Mouse (Mus musculus) hindbrain, postnatal 0 days (tissue): Measurements from ENCODE around the gene Gm21969. TPM values are rescaled to one million over a fixed set of nuclear protein-coding genes. Genes with fewer than 3 reads are reported as not detected.

Experiments used
- ATAC-seq: fragments of 200-750 bp; cut with Nextera tagmentation; 2 replicates; pipeline ENCODE4 v1.8.0; 2017; ENCODE audit warnings: mild to moderate bottlenecking, moderate TSS enrichment, moderate library complexity
- DNase-seq: peaks from one replicate; pipeline ENCODE4 v3.0.0-alpha.2; 2015; ENCODE audit warnings: low spot score
- H3K27ac ChIP-seq: fragments of 300-500 bp; sonication (generic); 2 replicates; pipeline ENCODE4 v1.5.1; 2014; ENCODE audit warnings: mild to moderate bottlenecking
- H3K27me3 ChIP-seq: fragments of 300-500 bp; sonication (generic); 2 replicates; pipeline ENCODE4 v1.6.1; 2014; ENCODE audit warnings: low read length, mixed read lengths; ENCODE audit not compliant: insufficient read depth
- H3K36me3 ChIP-seq: fragments of 300-500 bp; sonication (generic); 2 replicates; pipeline ENCODE4 v1.6.1; 2014; ENCODE audit warnings: low read length, mixed read lengths; ENCODE audit not compliant: insufficient read depth
- H3K4me1 ChIP-seq: fragments of 300-500 bp; sonication (generic); 2 replicates; pipeline ENCODE4 v1.6.1; 2014; ENCODE audit warnings: antibody characterized with exemption, low read length, mixed read lengths; ENCODE audit not compliant: insufficient read depth
- H3K4me2 ChIP-seq: fragments of 300-500 bp; sonication (generic); 2 replicates; pipeline ENCODE4 v1.6.1; 2014; ENCODE audit warnings: low read depth, mild to moderate bottlenecking, low read length, moderate library complexity, mixed read lengths
- H3K4me3 ChIP-seq: fragments of 300-500 bp; sonication (generic); 2 replicates; pipeline ENCODE4 v1.5.1; 2014; ENCODE audit warnings: low read length
- H3K9ac ChIP-seq: fragments of 300-500 bp; sonication (generic); replicated peaks from 2 replicates; pipeline ENCODE4 v1.6.1; 2014; ENCODE audit warnings: mild to moderate bottlenecking, low read length, moderate library complexity, mixed read lengths
- H3K9me3 ChIP-seq: fragments of 300-500 bp; sonication (generic); 2 replicates; pipeline ENCODE4 v1.6.1; 2016; ENCODE audit warnings: low read length, mixed read lengths
- CTCF ChIP-seq: IDR thresholded peaks from 2 replicates; pipeline ENCODE4 v1.5.1; 2016; ENCODE audit warnings: antibody characterized with exemption, control low read depth, low read depth
- WGBS: fragments of 180-500 bp; shearing (Covaris S2); extraction: QIAGEN DNeasy Blood & Tissue Kit; methylation state at CpG from one replicate; pipeline ENCODE4 v1.1.7; 2014; 5-methylcytosine and 5-hydroxymethylcytosine counted together
- microRNA-seq, 2 experiments: library from miRNA; unstranded; fragments of <30 nt; microRNA quantifications; one replicate each; pipeline ENCODE4; 2016
- polyA plus RNA-seq: library from polyadenylated mRNA; unstranded; fragments of >200 nt; fragmentation: Nextera tagmentation; extraction: Ambion mirVana; gene quantifications from 2 replicates; pipeline ENCODE4 v1.2.1, GENCODE M21; 2015
- total RNA-seq: library from RNA; depleted of rRNA; stranded (reverse); fragments of >200 nt; gene quantifications from 2 replicates; pipeline ENCODE4 v1.2.3, GENCODE M21; 2014; rRNA removed

The Gm21969 gene
- total and polyA plus RNA-seq, 2 experiments from 2014 or later, result not detected

- 39% methylated on average over 5 of the region's 5 CpGs for WGBS
- DNase-seq, result no peak
- Histone ChIP-seq H3K36me3 (no peaks in the 10 kb centered on the region), H3K27me3 (no peaks in the 10 kb centered on the region), H3K27ac (no peak overlapping the region), H3K9me3 (no peaks in the 10 kb centered on the region), H3K9ac (no peak overlapping the region), H3K4me1 (peaks cover 5% of the 10 kb centered on the region; the same call in 1 of the 2 replicates), H3K4me2 (no peak overlapping the region), H3K4me3 (no peak overlapping the region)
- no peak for TF ChIP-seq CTCF
- ATAC-seq, result no peak
These were observed 90.3 kb downstream of the Gm21969 start for GRCm38 (mm10) chr4:139693315-139693714.

- no peak for TF ChIP-seq CTCF
- H3K4me3 ChIP-seq, result no peak overlapping the region
- no peaks in the 10 kb centered on the region for H3K36me3 ChIP-seq
- ATAC-seq (no peak), DNase-seq (no peak)
- H3K9me3 ChIP-seq, result no peaks in the 10 kb centered on the region
- no peaks in the 10 kb centered on the region for H3K4me1 ChIP-seq
- H3K9ac ChIP-seq, result 0 out of 2 replicates have a peak overlapping the region, but pooled peaks have one; percentile 21
- no peak overlapping the region for H3K4me2 ChIP-seq
- WGBS, result 18% methylated on average over 9 of the region's 9 CpGs
- no peak overlapping the region for H3K27ac ChIP-seq
- H3K27me3 ChIP-seq, result no peaks in the 10 kb centered on the region
These were observed 94.8 kb downstream of the Gm21969 start for GRCm38 (mm10) chr4:139697755-139698154.

GRCm38 (mm10) chr4:139698602-139699001, 95.6 kb downstream of the Gm21969 start:
- ATAC-seq, result no peak
- no peaks in the 10 kb centered on the region for H3K36me3 ChIP-seq
- H3K4me2 ChIP-seq, result no peak overlapping the region
- H3K4me3 ChIP-seq, result no peak overlapping the region
- TF ChIP-seq CTCF, result no peak
- no peaks in the 10 kb centered on the region for H3K9me3 ChIP-seq
- no peak for DNase-seq
- WGBS, result 50% methylated on average over 8 of the region's 8 CpGs
- H3K9ac ChIP-seq, result no peak overlapping the region
- no peaks in the 10 kb centered on the region for H3K27me3 ChIP-seq
- H3K27ac ChIP-seq, result no peak overlapping the region
- H3K4me1 ChIP-seq, result no peaks in the 10 kb centered on the region

- H3K36me3 ChIP-seq, result no peaks in the 10 kb centered on the region
- no peak overlapping the region for H3K27ac ChIP-seq
- TF ChIP-seq CTCF, result no peak
- H3K9me3 ChIP-seq, result no peaks in the 10 kb centered on the region
- H3K4me3 ChIP-seq, result no peak overlapping the region
- WGBS, result 71% methylated on average over 4 of the region's 4 CpGs
- DNase-seq (no peak), ATAC-seq (no peak)
- no peaks in the 10 kb centered on the region for H3K4me1 ChIP-seq
- H3K4me2 ChIP-seq, result no peak overlapping the region
- no peak overlapping the region for H3K9ac ChIP-seq
- no peaks in the 10 kb centered on the region for H3K27me3 ChIP-seq
These were observed 99.9 kb downstream of the Gm21969 start for GRCm38 (mm10) chr4:139702914-139703313.

- Histone ChIP-seq H3K4me1 (no peaks in the 10 kb centered on the region), H3K9ac (no peak overlapping the region), H3K9me3 (no peaks in the 10 kb centered on the region), H3K27ac (no peak overlapping the region), H3K27me3 (no peaks in the 10 kb centered on the region), H3K4me2 (no peak overlapping the region), H3K36me3 (no peaks in the 10 kb centered on the region), H3K4me3 (no peak overlapping the region)
- ATAC-seq (no peak), DNase-seq (no peak)
- peak; percentile 40 for TF ChIP-seq CTCF
- 82% methylated on average over 11 of the region's 11 CpGs for WGBS
These were observed 100.5 kb downstream of the Gm21969 start for GRCm38 (mm10) chr4:139703468-139703867.

- no peaks in the 10 kb centered on the region for H3K27me3 ChIP-seq
- no peak for ATAC-seq
- H3K9me3 ChIP-seq, result no peaks in the 10 kb centered on the region
- H3K4me3 ChIP-seq, result no peak overlapping the region
- H3K4me1 ChIP-seq, result no peaks in the 10 kb centered on the region
- H3K27ac ChIP-seq, result no peak overlapping the region
- no peak overlapping the region for H3K4me2 ChIP-seq
- H3K9ac ChIP-seq, result no peak overlapping the region
- H3K36me3 ChIP-seq, result no peaks in the 10 kb centered on the region
- DNase-seq, result no peak
- TF ChIP-seq CTCF, result no peak
- WGBS, result 82% methylated on average over 5 of the region's 5 CpGs
These were observed 103.0 kb downstream of the Gm21969 start for GRCm38 (mm10) chr4:139705986-139706385.

GRCm38 (mm10) chr4:139710467-139711334, 107.7 kb downstream of the Gm21969 start:
- no peak for DNase-seq
- no peak for TF ChIP-seq CTCF
- ATAC-seq, result peak; percentile 7; the same call in 1 of the 2 replicates
- H3K4me3 ChIP-seq, result no peak overlapping the region
- H3K4me2 ChIP-seq, result no peak overlapping the region
- WGBS, result 31% methylated on average over 25 of the region's 25 CpGs
- H3K27ac ChIP-seq, result no peak overlapping the region
- no peak overlapping the region for H3K9ac ChIP-seq
- H3K4me1 ChIP-seq, result no peaks in the 10 kb centered on the region
- H3K36me3 ChIP-seq, result no peaks in the 10 kb centered on the region
- H3K9me3 ChIP-seq, result no peaks in the 10 kb centered on the region
- H3K27me3 ChIP-seq, result no peaks in the 10 kb centered on the region

Small RNA genes lying within 50 kb of the gene (microRNA-seq; reads per million reads assigned to microRNA genes)
- 0 reads per million in 2 experiments for gene Gm25571
- gene Mir7020, result 0 to 0.71 reads per million in 2 experiments

Other genes with a start within 250 kb of the Gm21969 start
- gene Iffo2, start 72.6 kb upstream of the Gm21969 start, total RNA-seq, result 14.4 and 14.5 TPM in 2 replicates
- gene Iffo2, start 72.6 kb upstream of the Gm21969 start, polyA plus RNA-seq, result 5.9 and 6.8 TPM in 2 replicates
- 30.0 and 43.3 TPM in 2 replicates for gene Aldh4a1, start 19.7 kb downstream of the Gm21969 start, total RNA-seq
- gene Aldh4a1, start 19.7 kb downstream of the Gm21969 start, polyA plus RNA-seq, result 26.6 and 27.6 TPM in 2 replicates
- not detected in 2 replicates for gene Tas1r2, start 50.4 kb downstream of the Gm21969 start, total RNA-seq
- gene Tas1r2, start 50.4 kb downstream of the Gm21969 start, polyA plus RNA-seq, result not detected in 2 replicates
- 2.6 and 3.6 TPM in 2 replicates for gene Pax7, start 230.3 kb downstream of the Gm21969 start, total RNA-seq
- gene Pax7, start 230.3 kb downstream of the Gm21969 start, polyA plus RNA-seq, result 0.30 and 0.41 TPM in 2 replicates